Comparison of ENCODE assay signal across 20 mouse cellular contexts in genomic region chr2:32905297-32905696, GRCm38 (mm10). TPM values are rescaled to one million over a fixed set of nuclear protein-coding genes. Genes with fewer than 3 reads are reported as not detected.
DNase-seq lines count a peak whose midpoint lies in the region; ATAC-seq and TF ChIP-seq lines count a peak whose summit lies in the region.
"Had no signal": no experiment of that assay in that cellular context is flagged by ENCODE, and none has a peak within 500 bp of the region (broad histone marks: within the 10 kb centered on the region; RNA-seq: fewer than 3 reads in every experiment).

No protein-coding gene starts in this region.

- no peaks in the 10 kb centered on the region for H3K27me3 ChIP-seq in heart, adult 2 months (ENCODE audit: control insufficient read depth, insufficient read depth, low read length)
- no peaks in the 10 kb centered on the region for H3K27me3 ChIP-seq in intestine, embryonic 15.5 days (replicated peaks)
- no peaks in the 10 kb centered on the region for H3K27me3 ChIP-seq in intestine, postnatal 0 days (replicated peaks; ENCODE audit: control insufficient read depth, insufficient read depth, low read length)
- no peaks in the 10 kb centered on the region for H3K27me3 ChIP-seq in lung, embryonic 16.5 days (ENCODE audit: control insufficient read depth, insufficient read depth, low read depth, low read length)
- no peaks in the 10 kb centered on the region for H3K27me3 ChIP-seq in stomach, embryonic 15.5 days (replicated peaks)
- H3K27me3 ChIP-seq: embryonic facial prominence, embryonic 15.5 days; neural tube, embryonic 12.5 days had no signal

- no peaks in the 10 kb centered on the region for H3K9me3 ChIP-seq in intestine, embryonic 15.5 days
- no peaks in the 10 kb centered on the region for H3K9me3 ChIP-seq in intestine, postnatal 0 days (ENCODE audit: control insufficient read depth)
- H3K9me3 ChIP-seq in lung, embryonic 16.5 days (ENCODE audit: control insufficient read depth, low read length) = no peaks in the 10 kb centered on the region
- H3K9me3 ChIP-seq in stomach, embryonic 15.5 days = no peaks in the 10 kb centered on the region
- H3K9me3 ChIP-seq: embryonic facial prominence, embryonic 15.5 days; forebrain, embryonic 10.5 days; midbrain, embryonic 10.5 days; neural tube, embryonic 12.5 days had no signal

- no peak overlapping the region for H3K4me3 ChIP-seq in heart, adult 2 months
- H3K4me3 ChIP-seq in intestine, embryonic 15.5 days (replicated peaks) = no peak overlapping the region
- no peak overlapping the region for H3K4me3 ChIP-seq in intestine, postnatal 0 days (ENCODE audit: low read depth, low read length)
- H3K4me3 ChIP-seq in lung, embryonic 16.5 days (ENCODE audit: low read length) = no peak overlapping the region
- no peak overlapping the region for H3K4me3 ChIP-seq in stomach, embryonic 15.5 days (replicated peaks)
- H3K4me3 ChIP-seq: embryonic facial prominence, embryonic 15.5 days; forebrain, embryonic 10.5 days; midbrain, embryonic 10.5 days; neural tube, embryonic 12.5 days had no signal

- TF ChIP-seq CTCF in heart, adult 2 months (IDR thresholded peaks at IDR 0.05) = no peak
- TF ChIP-seq CTCF in intestine, postnatal 0 days (IDR thresholded peaks at IDR 0.05; ENCODE audit: low read depth) = no peak

- no peaks in the 10 kb centered on the region; the same call in 1 of the 2 replicates for H3K36me3 ChIP-seq in heart, adult 2 months (ENCODE audit: control insufficient read depth, insufficient read depth, low read length)
- peaks cover 4% of the 10 kb centered on the region; the same call in 1 of the 2 replicates for H3K36me3 ChIP-seq in intestine, embryonic 15.5 days
- H3K36me3 ChIP-seq in intestine, postnatal 0 days (ENCODE audit: control insufficient read depth, insufficient read depth) = peaks cover 11% of the 10 kb centered on the region
- H3K36me3 ChIP-seq in lung, embryonic 16.5 days (ENCODE audit: control insufficient read depth, insufficient read depth, low read length) = peaks cover 11% of the 10 kb centered on the region
- H3K36me3 ChIP-seq in stomach, embryonic 15.5 days = peaks cover 6% of the 10 kb centered on the region; the same call in 1 of the 2 replicates

- 70% methylated on average over 8 of the region's 8 CpGs for WGBS in heart, adult 2 months
- 69% methylated on average over 8 of the region's 8 CpGs for WGBS in intestine, embryonic 15.5 days
- 51% methylated on average over 8 of the region's 8 CpGs for WGBS in intestine, postnatal 0 days
- WGBS in lung, embryonic 16.5 days = 59% methylated on average over 8 of the region's 8 CpGs
- 63% methylated on average over 8 of the region's 8 CpGs for WGBS in stomach, embryonic 15.5 days

- TF ChIP-seq EP300 in heart, adult 2 months (IDR thresholded peaks at IDR 0.05; ENCODE audit: insufficient read depth, low read depth, low read length) = no peak

- H3K79me2 ChIP-seq in heart, adult 2 months (replicated peaks; ENCODE audit: control insufficient read depth, insufficient read depth, low read length) = no peaks in the 10 kb centered on the region; the same call in 1 of the 2 replicates

- H3K4me2 ChIP-seq in intestine, embryonic 15.5 days (replicated peaks) = peak overlapping the region; percentile 15; the same call in 1 of the 2 replicates
- H3K4me2 ChIP-seq in intestine, postnatal 0 days (replicated peaks; ENCODE audit: low read depth) = no peak overlapping the region
- H3K4me2 ChIP-seq in lung, embryonic 16.5 days (ENCODE audit: low read depth, low read length) = no peak overlapping the region
- H3K4me2 ChIP-seq in stomach, embryonic 15.5 days = no peak overlapping the region
- H3K4me2 ChIP-seq: embryonic facial prominence, embryonic 15.5 days; neural tube, embryonic 12.5 days had no signal

- no peak for TF ChIP-seq POLR2A in heart, adult 2 months (IDR thresholded peaks at IDR 0.05; ENCODE audit: insufficient read depth, low read depth, low read length)

- ATAC-seq in intestine, embryonic 15.5 days = peak; percentile 45
- no peak for ATAC-seq in intestine, postnatal 0 days
- ATAC-seq in lung, embryonic 16.5 days (ENCODE audit: low read depth) = no peak
- no peak for ATAC-seq in stomach, embryonic 15.5 days (ENCODE audit: insufficient read depth, low FRiP score, low read depth)
- ATAC-seq: hindbrain, embryonic 16.5 days had no signal

- intact Hi-C loops in heart, adult 2 months (cut with DNase I) = no loop called here

- no peak for DNase-seq in heart, adult 2 months
- no peak for DNase-seq in heart, adult 9 months (ENCODE audit: low spot score in 2 of 2)
- no peak for DNase-seq in lung, postnatal 25 days (ENCODE audit: low spot score)
- no peak for DNase-seq in spleen, adult 18-20 months
- DNase-seq: adrenal gland, adult 2 months; cerebellum, adult 9-11 months; heart, postnatal 10 days; kidney, adult 9 months; kidney, postnatal 4 days; right cerebral cortex, postnatal 25 days; thymus, postnatal 4 days had no signal

- peak overlapping the region; percentile 28 for H3K27ac ChIP-seq in heart, adult 2 months
- H3K27ac ChIP-seq in intestine, embryonic 15.5 days = peak overlapping the region; percentile 38
- H3K27ac ChIP-seq in intestine, postnatal 0 days (ENCODE audit: low read depth, low read length) = no peak overlapping the region
- H3K27ac ChIP-seq in lung, embryonic 16.5 days (ENCODE audit: low read length) = peak overlapping the region; percentile 0
- H3K27ac ChIP-seq in stomach, embryonic 15.5 days = peak overlapping the region; percentile 53
- H3K27ac ChIP-seq: embryonic facial prominence, embryonic 15.5 days; forebrain, embryonic 10.5 days; neural tube, embryonic 12.5 days had no signal

- H3K4me1 ChIP-seq in heart, adult 2 months (ENCODE audit: control insufficient read depth, insufficient read depth, low read length) = peaks cover 24% of the 10 kb centered on the region
- peaks cover 50% of the 10 kb centered on the region for H3K4me1 ChIP-seq in intestine, embryonic 15.5 days (replicated peaks)
- H3K4me1 ChIP-seq in intestine, postnatal 0 days (replicated peaks; ENCODE audit: control insufficient read depth, insufficient read depth, low read length) = no peaks in the 10 kb centered on the region
- peaks cover 62% of the 10 kb centered on the region for H3K4me1 ChIP-seq in lung, embryonic 16.5 days (replicated peaks; ENCODE audit: control insufficient read depth, insufficient read depth, low read length)
- H3K4me1 ChIP-seq in stomach, embryonic 15.5 days = peaks cover 52% of the 10 kb centered on the region

- H3K9ac ChIP-seq in heart, adult 2 months (ENCODE audit: low read depth, low read length) = no peak overlapping the region
- no peak overlapping the region for H3K9ac ChIP-seq in intestine, embryonic 15.5 days
- no peak overlapping the region for H3K9ac ChIP-seq in intestine, postnatal 0 days (ENCODE audit: low read depth, low read length)
- 0 out of 2 replicates have a peak overlapping the region, but pooled peaks have one; percentile 14 for H3K9ac ChIP-seq in lung, embryonic 16.5 days (ENCODE audit: low read length)
- no peak overlapping the region for H3K9ac ChIP-seq in stomach, embryonic 15.5 days
- H3K9ac ChIP-seq: embryonic facial prominence, embryonic 15.5 days; neural tube, embryonic 12.5 days had no signal

RNA-seq across cellular contexts. Expression of gene Fam129b, which starts 29.4 kb away (rescaled TPM):
- total RNA-seq in heart, adult 2 months (2021) = 10 to 100 TPM; 19.5 to 20.0 TPM
- polyA plus RNA-seq in heart, adult 2 months (2012; rRNA removed) = 21.0 and 21.5 TPM in 2 replicates
- polyA plus RNA-seq in intestine, embryonic 15.5 days (2015; fragmentation: Nextera tagmentation; extraction: Ambion mirVana) = 40.4 and 42.2 TPM in 2 replicates
- polyA plus RNA-seq in intestine, postnatal 0 days (2015; fragmentation: Nextera tagmentation; extraction: Ambion mirVana) = 13.9 and 15.3 TPM in 2 replicates
- polyA plus RNA-seq in lung, embryonic 16.5 days (2015; fragmentation: Nextera tagmentation; extraction: Ambion mirVana) = 133 and 141 TPM in 2 replicates
- polyA plus RNA-seq in stomach, embryonic 15.5 days (2015; fragmentation: Nextera tagmentation; extraction: Ambion mirVana) = 67.1 and 73.6 TPM in 2 replicates

RNA-seq across cellular contexts. Expression of gene Rpl12, which starts 56.1 kb away (rescaled TPM):
- 10 to 100 TPM; 60.6 to 64.0 TPM for total RNA-seq in heart, adult 2 months (2021)
- polyA plus RNA-seq in heart, adult 2 months (2012; rRNA removed) = 150 and 174 TPM in 2 replicates
- polyA plus RNA-seq in intestine, embryonic 15.5 days (2015; fragmentation: Nextera tagmentation; extraction: Ambion mirVana) = 185 and 190 TPM in 2 replicates
- polyA plus RNA-seq in intestine, postnatal 0 days (2015; fragmentation: Nextera tagmentation; extraction: Ambion mirVana) = 90.6 and 103 TPM in 2 replicates
- 145 and 151 TPM in 2 replicates for polyA plus RNA-seq in lung, embryonic 16.5 days (2015; fragmentation: Nextera tagmentation; extraction: Ambion mirVana)
- 152 and 172 TPM in 2 replicates for polyA plus RNA-seq in stomach, embryonic 15.5 days (2015; fragmentation: Nextera tagmentation; extraction: Ambion mirVana)

RNA-seq across cellular contexts. Expression of gene Lrsam1, which starts 56.1 kb away (rescaled TPM):
- 10 to 100 TPM; 12.6 to 16.3 TPM for total RNA-seq in heart, adult 2 months (2021)
- 11.4 and 14.8 TPM in 2 replicates for polyA plus RNA-seq in heart, adult 2 months (2012; rRNA removed)
- polyA plus RNA-seq in intestine, embryonic 15.5 days (2015; fragmentation: Nextera tagmentation; extraction: Ambion mirVana) = 7.2 and 7.7 TPM in 2 replicates
- 4.3 and 4.4 TPM in 2 replicates for polyA plus RNA-seq in intestine, postnatal 0 days (2015; fragmentation: Nextera tagmentation; extraction: Ambion mirVana)
- 9.3 and 10.6 TPM in 2 replicates for polyA plus RNA-seq in lung, embryonic 16.5 days (2015; fragmentation: Nextera tagmentation; extraction: Ambion mirVana)
- polyA plus RNA-seq in stomach, embryonic 15.5 days (2015; fragmentation: Nextera tagmentation; extraction: Ambion mirVana) = 8.8 and 10.1 TPM in 2 replicates

RNA-seq across cellular contexts. Expression of gene Stxbp1, which starts 58.3 kb away (rescaled TPM):
- 10 to 100 TPM in 1 of 2 experiments, 1 to 10 TPM in 1; 9.8 to 11.4 TPM for total RNA-seq in heart, adult 2 months (2021)
- polyA plus RNA-seq in heart, adult 2 months (2012; rRNA removed) = 14.4 and 15.6 TPM in 2 replicates
- polyA plus RNA-seq in intestine, embryonic 15.5 days (2015; fragmentation: Nextera tagmentation; extraction: Ambion mirVana) = 21.2 and 22.1 TPM in 2 replicates
- 12.1 and 12.2 TPM in 2 replicates for polyA plus RNA-seq in intestine, postnatal 0 days (2015; fragmentation: Nextera tagmentation; extraction: Ambion mirVana)
- polyA plus RNA-seq in lung, embryonic 16.5 days (2015; fragmentation: Nextera tagmentation; extraction: Ambion mirVana) = 21.9 and 24.1 TPM in 2 replicates
- 20.0 and 21.4 TPM in 2 replicates for polyA plus RNA-seq in stomach, embryonic 15.5 days (2015; fragmentation: Nextera tagmentation; extraction: Ambion mirVana)
